Mouse (Mus musculus) neural tube, embryonic 10.5 days (tissue): ENCODE measurements around the gene Trhde.

Experiments
- DNase-seq: peaks from one replicate; pipeline ENCODE4 v3.0.0-alpha.2; 2017; ENCODE audit warnings: low spot score; ENCODE audit errors: extremely low spot score

The Trhde gene

DNA sequence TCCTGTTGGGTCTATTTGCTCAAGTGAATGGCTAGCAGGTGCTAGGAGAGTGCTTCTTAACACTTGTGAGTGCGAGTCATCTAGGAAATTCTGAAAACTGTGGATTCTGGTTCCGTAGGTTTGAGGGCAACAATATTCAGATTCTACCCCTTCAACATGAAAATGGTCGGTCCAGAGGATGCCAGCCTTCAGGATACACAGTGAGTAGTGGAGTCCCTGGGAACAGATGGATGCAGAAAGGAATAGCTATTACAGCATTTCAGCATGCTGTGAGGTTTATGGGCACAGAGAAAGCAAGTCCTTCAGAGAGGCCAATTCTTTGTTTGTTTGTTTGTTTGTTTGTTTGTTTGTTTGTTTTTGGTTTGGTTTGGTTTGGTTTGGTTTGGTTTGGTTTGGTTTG, 65.7 kb downstream of the Trhde start:
- DNase-seq = no peak

DNA sequence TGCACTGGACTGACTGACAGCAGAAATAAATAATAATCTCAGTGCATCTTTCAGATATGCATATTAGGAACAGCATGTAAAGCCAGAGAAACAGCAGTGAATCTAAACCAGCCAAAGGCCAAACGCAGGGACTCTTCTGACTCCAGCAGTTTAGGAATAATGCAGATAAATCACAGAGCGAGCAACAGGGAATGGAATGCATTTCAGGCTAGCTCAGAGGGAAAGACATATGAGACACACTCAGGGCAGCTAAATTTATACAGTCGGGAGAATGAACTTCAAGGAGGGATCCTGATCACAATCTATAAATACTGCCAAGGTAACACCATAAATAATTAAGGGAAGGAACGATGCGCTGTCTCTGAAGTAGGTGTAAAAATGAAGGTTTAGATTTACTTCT, 66.4 kb downstream of the Trhde start:
- no peak for DNase-seq

DNA sequence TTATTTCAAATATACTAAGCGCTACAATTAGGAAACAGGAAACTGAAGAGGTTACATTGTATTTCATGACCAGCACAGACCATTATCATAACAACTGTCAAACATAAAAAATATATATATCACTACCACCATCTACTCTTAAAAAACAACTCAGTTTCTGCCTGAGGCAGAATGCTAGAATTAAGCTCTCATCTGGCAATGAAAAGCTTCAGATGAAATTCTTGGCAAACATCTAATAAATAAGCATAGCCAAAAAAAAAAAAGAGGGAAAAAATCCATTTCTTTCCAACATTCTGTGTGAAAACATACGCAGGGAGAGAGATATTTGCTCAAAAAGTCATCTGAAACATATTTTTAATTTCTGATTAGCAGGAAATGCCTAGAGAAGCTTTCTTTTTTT, 67.0 kb downstream of the Trhde start:
- DNase-seq = no peak

DNA sequence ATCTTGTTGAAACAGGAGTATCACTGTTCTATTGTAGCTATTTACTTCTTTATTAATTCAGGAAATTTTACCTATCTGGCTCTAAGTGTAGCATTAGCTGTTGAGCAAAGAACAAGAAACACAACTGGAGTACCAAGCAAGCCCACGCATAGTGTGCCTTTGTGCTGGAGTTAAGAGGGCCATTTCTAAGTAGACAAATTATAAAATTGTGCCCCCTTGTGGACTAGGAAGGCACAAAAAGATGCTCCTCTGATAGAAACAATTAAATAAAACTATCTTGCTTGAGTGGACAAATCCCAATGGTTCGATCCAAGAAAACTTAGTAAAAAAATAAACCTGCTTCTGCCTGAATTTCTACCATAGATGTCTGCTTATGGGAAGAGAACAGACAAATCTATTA, 76.5 kb downstream of the Trhde start:
- DNase-seq = no peak

DNA sequence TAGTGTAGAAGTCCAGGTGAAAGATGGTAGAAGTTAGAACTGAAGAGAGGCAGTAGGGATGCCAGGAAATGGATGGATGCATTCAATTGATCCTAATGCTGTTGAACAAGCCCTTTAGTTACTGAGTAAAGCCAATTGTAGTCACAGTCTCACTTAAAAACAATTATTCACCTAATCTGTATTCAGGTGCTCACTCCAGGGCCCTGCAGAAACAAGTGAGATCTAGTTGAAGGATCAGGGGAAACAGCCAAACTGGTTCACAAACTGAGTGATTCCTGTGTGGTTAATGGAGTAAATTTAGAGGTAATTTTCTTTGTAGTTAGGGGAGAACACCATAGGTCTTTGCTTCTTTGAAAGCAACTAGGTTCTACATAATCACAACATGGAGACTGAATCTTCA, 100.3 kb downstream of the Trhde start:
- DNase-seq = no peak

DNA sequence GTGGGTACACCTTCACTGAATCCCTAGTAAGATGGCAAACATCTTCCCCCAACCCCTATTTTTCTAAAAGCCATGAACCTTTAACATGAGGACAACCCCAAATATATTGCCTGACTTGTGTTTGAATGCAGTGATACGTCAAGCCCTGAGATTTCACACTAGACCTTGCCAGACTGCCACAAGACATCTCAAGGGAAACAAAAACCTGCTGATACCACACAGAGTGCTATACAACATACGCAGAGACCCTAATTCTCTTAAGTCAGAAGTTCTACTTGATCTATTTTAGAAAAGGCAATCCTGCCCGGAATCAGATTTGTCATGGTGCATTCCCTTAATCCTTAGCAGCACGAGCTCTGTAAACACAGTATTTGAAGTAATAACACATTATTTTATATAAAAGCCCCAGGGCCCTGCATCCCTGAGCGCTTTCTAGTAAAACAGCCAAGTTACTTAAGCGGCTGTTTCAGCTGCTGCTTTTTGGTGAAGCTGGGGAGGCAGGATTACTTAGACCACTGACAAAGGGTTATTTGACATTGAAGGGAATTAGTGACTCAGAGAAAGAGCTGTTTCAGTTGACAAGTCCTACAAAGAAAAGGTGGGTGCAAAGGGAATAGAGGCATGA, 130.2 kb downstream of the Trhde start:
- DNase-seq = no peak

DNA sequence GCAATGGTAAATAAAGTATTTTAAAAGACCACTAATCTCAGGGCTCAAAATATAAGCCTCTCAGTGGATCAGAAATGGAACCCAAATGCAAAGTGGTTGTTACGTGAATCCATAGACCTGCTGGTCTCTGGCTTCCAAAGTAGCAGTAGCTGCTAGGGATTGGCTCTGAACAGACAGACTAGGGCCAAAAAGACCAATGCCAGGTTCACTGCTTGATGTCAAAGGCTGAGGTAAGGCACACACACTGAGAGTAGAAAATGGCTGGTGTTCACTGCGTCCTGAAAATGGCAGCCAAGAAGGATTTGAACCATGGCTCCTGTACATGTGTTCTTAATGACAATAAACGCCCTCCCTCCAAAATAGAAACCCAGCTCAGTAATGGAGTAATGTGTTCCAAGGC, 209.1 kb downstream of the Trhde start:
- DNase-seq = no peak

DNA sequence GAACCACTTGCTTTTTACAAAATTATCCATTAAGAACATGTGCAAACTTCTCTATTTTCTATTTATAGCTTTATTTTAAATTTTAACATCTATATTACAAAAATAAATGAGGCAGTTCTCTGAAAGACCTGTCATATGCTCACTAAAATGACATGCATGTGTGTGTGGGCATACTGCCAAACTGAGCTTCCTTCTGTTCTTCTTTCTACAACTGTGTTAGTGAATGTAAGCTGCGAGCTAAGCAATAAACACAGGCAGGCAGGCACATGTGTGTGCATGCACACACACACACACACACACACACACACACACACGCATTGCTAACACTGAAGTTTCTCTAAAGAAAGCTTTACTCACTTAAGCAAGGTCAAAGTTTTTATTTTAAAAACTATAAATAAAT, 223.2 kb downstream of the Trhde start:
- DNase-seq = no peak

DNA sequence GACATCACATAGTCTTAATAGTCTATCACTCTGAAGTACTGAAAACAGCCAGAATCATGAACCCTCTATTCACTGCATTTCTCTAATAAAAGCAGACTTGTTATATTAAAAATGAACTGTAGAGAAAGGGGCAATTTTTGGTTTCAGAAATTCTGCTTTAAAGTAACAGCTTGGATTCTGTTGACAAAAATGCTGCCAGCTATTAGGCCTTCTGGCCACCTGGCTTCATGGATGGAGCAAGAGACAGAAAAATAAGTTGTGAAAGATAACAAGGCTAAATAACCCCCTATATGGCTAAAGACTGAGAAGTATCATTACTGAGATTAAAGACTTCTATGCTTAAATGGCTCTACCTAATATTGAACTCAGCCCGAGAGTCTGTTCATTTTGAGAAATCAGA, 234.2 kb downstream of the Trhde start:
- no peak for DNase-seq

DNA sequence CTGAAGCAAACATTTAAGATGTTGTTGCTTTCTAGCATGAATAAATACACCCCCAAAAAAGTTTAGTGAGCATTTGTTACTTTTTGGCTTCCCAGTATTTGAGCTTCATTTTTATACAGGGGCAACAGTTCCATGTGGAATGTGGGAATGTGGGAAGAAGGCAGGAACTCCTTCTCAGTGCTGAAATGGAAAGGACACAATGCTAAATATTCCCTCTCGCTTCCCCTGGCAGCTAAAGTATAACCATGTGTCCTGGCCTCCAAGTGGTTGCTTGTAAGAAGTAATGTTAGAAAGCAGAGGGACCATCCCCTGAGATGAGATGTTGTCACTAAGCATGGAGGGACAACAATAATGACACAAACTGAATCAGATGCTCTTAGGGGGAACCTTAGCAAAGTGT, 292.9 kb downstream of the Trhde start:
- DNase-seq = no peak

DNA sequence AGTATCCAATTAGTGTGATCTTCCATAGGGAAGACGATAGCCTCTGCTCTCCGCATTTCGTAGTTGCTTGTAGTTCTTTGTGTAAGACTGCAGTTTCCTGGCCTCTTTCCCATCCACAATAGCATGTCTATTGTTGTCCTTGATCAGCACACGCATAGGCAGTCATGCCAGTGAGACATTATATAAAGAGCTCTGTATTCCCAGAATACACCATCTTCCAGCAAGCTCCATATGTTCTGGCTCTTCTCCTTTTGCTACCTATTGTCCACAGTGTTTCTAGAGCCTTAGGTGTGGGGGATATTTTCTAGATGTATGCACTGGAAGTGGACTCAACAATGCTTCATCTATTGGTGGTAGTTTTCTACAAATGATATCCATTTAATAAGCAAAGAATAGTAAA, 313.3 kb downstream of the Trhde start:
- no peak for DNase-seq

DNA sequence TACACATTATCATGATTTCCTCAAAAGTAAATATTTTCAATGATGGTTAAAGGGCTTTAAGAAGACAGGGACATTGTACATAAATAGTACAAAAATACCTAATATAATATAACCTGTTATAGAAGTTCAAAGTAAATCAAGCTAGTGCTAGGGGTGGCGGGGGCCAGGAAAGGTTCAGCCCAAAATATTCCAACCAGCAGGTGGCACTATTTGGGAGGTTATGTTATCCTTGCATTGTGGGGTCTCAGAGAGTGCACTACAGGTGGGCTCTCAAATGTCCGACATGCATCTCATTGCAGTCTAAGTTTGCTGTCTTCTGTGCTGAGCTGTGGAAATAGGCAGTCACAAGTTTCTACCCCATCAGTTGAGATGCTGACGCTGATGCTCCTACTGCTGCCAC, 346.5 kb downstream of the Trhde start:
- no peak for DNase-seq

DNA sequence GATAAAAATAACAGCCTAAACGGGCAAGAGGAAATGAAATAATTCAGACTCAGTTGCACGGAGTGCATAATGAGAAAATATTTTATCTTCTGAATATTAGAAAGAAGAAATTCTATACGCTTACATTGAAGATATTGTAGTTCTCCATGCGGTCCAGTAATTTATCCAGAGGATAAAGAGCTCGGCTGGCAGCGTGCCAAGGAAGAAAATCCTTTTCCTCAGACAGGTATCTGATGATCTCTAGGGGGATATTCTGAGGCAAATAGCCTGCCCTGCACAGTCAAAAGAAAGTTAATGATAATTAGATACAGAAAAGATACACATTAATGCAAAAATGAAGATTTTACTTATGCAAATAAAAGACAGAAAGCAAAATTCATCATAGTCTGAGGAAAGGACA, 354.0 kb downstream of the Trhde start:
- DNase-seq = no peak

DNA sequence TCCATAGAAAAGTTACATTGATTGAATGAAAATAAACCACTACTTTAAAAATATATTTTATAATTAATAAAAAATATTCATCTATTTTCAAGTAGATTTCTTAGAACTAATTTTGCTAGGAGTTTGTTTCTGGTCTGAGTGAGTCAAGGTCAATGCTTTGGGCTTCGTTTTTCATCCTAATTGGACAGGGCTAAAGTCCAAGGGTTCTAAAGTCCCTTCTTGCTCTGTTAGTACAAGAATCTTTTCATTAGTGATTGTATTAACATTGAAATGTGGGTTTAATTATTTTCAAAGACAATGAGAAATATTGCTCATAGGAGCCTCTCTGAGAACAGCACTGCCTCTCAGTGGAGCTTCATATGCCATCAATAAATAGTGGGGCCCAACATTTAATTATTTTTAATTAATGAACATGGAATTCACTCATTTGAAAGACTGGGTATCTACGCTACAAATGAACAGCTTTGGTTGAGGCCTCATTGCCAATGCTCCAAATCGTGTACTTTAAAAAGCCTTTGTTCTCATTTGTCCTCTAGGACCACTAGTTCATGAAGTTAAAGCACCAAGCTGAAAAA, 383.1 kb downstream of the Trhde start:
- no peak for DNase-seq

DNA sequence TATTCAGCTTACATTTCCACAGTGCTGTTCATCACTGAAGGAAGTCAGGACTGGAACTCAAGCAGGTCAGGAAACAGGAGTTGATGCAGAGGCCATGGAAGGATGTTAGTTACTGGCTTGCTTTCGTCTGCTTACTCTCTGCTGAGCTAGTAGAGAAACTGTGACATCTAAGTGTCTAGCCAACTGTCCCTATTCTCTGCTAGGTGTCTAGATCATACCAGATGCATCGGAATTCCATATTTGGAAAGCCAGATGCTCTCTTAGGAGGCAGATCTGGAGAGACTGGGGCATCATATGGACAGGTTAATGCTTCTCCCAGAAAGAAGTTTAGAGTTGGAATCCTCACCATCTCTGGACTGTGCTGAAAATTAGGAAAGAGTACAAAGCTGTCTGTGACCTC, 386.4 kb downstream of the Trhde start:
- no peak for DNase-seq

DNA sequence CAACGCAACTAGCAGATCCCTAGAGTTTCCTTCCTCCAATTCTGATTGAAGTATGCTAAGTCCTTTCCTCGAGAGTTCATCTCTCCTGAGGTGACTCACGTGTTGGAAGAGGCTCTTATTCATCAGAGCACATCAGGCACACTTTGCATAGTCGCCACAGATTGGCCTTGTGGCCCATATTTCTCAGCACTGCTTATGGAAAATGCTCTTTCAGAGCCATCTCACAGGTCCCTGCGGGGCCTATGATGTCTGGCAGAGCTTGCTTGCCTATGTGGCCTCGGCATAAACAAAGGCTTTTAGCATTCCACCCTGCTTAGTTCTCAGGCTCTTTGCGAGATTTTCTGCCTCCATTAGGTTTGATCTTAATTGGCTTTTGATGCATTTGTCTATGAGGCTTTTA, 396.8 kb downstream of the Trhde start:
- no peak for DNase-seq

DNA sequence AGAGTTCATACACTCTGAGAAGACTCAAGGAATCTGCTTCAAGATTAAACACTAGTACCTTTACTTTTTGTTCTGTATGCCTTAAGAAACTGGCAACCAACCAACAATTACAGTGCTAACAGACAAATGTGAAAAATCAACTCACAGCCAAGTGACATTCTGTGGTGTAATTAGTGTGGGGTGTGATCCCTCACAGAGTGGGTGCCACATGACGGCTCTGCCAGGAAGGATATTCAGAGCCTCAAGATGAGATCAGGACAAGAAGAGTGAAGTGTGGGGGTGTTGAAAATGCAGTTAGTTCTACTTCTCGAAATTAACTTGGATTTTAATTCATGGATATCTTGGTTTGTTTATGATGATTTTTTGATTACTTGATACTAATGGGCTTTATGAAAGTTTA, 398.3 kb downstream of the Trhde start:
- no peak for DNase-seq

DNA sequence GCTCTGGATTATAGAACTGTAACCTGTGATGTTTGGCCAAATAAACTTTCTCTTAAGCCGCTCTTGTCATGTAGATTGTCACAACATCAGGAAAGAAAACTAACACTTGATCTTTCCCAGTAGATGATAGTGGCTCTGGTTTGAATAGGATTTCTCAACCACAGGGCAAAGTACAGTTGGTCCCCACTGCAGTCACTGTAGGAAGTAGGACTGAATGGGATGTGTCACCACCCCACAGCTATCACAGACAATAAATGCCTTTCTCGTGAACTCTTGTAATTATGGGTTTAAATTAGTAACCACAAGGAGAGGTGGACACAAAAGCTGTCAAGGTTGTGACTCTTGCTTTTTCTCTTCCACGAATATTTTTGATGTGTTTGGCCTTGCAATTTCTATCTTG, 431.3 kb downstream of the Trhde start:
- no peak for DNase-seq

DNA sequence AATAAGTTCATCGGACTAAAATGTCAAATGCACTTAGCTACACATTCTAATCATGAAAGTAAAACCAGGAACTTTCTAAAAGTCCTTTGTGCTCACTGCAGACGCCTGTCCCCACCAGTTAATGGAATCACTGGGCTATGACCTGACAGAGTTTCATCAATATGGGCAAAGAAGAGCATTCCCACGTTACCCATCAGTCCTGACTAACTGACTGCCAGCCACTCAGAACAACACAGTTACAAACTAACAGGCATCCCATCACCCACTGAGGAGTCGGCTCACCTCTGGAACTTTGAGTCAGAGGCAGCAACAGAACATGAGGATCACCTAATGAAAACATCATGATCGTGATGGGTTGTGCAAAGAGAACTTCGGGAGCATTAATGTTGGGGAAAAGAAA, 438.7 kb downstream of the Trhde start:
- no peak for DNase-seq

DNA sequence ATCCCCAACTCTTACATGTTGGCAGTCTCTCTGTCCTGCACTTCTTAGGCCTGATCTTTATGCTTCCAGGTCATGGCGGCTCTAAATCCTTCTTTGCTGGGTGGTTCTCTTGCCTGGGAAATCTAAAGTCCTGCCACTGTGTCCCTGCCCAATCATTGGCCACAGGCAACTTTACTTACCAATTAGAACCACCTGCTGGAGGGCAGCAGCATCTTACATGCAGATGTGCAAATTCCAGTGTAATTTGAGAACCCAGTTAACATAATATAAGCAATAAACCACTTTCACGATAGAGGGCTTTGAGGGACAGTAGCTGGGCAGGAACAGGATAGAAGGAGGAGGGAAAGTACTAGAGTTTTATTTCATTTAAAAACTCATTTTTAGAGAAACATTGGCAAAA, 439.5 kb downstream of the Trhde start:
- DNase-seq = no peak
